Mouse (Mus musculus): ENCODE data around the gene Glis3.

Gene Glis3

GRCm38 (mm10) chr19:28375746-28376145 is 304.1 kb downstream of the Glis3 start:
- DNase-seq: no peak

GRCm38 (mm10) chr19:28374524-28374923 is 305.4 kb downstream of the Glis3 start:
- DNase-seq: no peak

- DNase-seq: no peak
These were observed 311.7 kb downstream of the Glis3 start for GRCm38 (mm10) chr19:28368215-28368614.

GRCm38 (mm10) chr19:28367274-28367673 is 312.6 kb downstream of the Glis3 start:
- no peak for DNase-seq

- no peak for DNase-seq
These were observed 313.1 kb downstream of the Glis3 start for GRCm38 (mm10) chr19:28366766-28367165.

- DNase-seq: no peak
These were observed 314.0 kb downstream of the Glis3 start for GRCm38 (mm10) chr19:28365897-28366296.

GRCm38 (mm10) chr19:28360884-28361283 is 319.0 kb downstream of the Glis3 start:
- DNase-seq: no peak

GRCm38 (mm10) chr19:28357595-28357994 is 322.3 kb downstream of the Glis3 start:
- DNase-seq: peak; percentile 65

- no peak for DNase-seq
These were observed 328.5 kb downstream of the Glis3 start for GRCm38 (mm10) chr19:28351068-28352066.

GRCm38 (mm10) chr19:28347080-28347825 is 332.6 kb downstream of the Glis3 start:
- DNase-seq: no peak

GRCm38 (mm10) chr19:28343640-28344039 is 336.2 kb downstream of the Glis3 start:
- no peak for DNase-seq

GRCm38 (mm10) chr19:28337574-28337973 is 342.3 kb downstream of the Glis3 start:
- DNase-seq: no peak

- no peak for DNase-seq
These were observed 343.0 kb downstream of the Glis3 start for GRCm38 (mm10) chr19:28336651-28337510.

- DNase-seq: no peak
These were observed 344.0 kb downstream of the Glis3 start for GRCm38 (mm10) chr19:28335890-28336289.

GRCm38 (mm10) chr19:28333007-28333766 is 346.7 kb downstream of the Glis3 start:
- DNase-seq: no peak

- DNase-seq: no peak
These were observed 351.3 kb downstream of the Glis3 start for GRCm38 (mm10) chr19:28328444-28329110.

GRCm38 (mm10) chr19:28327536-28327935 is 352.3 kb downstream of the Glis3 start:
- DNase-seq: no peak

GRCm38 (mm10) chr19:28306036-28306435 is 373.8 kb downstream of the Glis3 start:
- DNase-seq: no peak

- no peak for DNase-seq
These were observed 374.4 kb downstream of the Glis3 start for GRCm38 (mm10) chr19:28305510-28305909.

GRCm38 (mm10) chr19:28302831-28303242 is 377.0 kb downstream of the Glis3 start:
- no peak for DNase-seq

GRCm38 (mm10) chr19:28300226-28300625 is 379.7 kb downstream of the Glis3 start:
- no peak for DNase-seq
